Mouse (Mus musculus): ENCODE results near the gene Cacng6.

Cacng6 gene

GRCm38 (mm10) chr7:3460261-3460660 is 36.3 kb downstream of the Cacng6 start:
- peak; percentile 84 for DNase-seq (ENCODE audit: low read depth, low spot score)

- no peak for DNase-seq (ENCODE audit: low read depth, low spot score)
Observed at GRCm38 (mm10) chr7:3463306-3463705, 39.3 kb downstream of the Cacng6 start.

GRCm38 (mm10) chr7:3468614-3469013 is 44.6 kb downstream of the Cacng6 start:
- no peak for DNase-seq (ENCODE audit: low read depth, low spot score)

GRCm38 (mm10) chr7:3472774-3473173 is 48.8 kb downstream of the Cacng6 start:
- DNase-seq (ENCODE audit: low read depth, low spot score): no peak

GRCm38 (mm10) chr7:3474291-3475080 is 50.5 kb downstream of the Cacng6 start:
- no peak for DNase-seq (ENCODE audit: low read depth, low spot score)

- peak; percentile 84 for DNase-seq (ENCODE audit: low read depth, low spot score)
Observed at GRCm38 (mm10) chr7:3476728-3477127, 52.7 kb downstream of the Cacng6 start.

- no peak for DNase-seq (ENCODE audit: low read depth, low spot score)
Observed at GRCm38 (mm10) chr7:3481948-3482608, 58.1 kb downstream of the Cacng6 start.

All from telencephalon, adult 2 months (tissue).